Mouse (Mus musculus) CH12F3 (cell line): ENCODE data around the gene Pop7.

Experiments
- in situ Hi-C: fragments of 300-500 bp; cut with MboI; formaldehyde crosslinking; loops from 2 replicates; pipeline ENCODE4 v1.14.3; 2020; ENCODE audit warnings: low sequenced_read_pairs

Pop7 gene

DNA sequence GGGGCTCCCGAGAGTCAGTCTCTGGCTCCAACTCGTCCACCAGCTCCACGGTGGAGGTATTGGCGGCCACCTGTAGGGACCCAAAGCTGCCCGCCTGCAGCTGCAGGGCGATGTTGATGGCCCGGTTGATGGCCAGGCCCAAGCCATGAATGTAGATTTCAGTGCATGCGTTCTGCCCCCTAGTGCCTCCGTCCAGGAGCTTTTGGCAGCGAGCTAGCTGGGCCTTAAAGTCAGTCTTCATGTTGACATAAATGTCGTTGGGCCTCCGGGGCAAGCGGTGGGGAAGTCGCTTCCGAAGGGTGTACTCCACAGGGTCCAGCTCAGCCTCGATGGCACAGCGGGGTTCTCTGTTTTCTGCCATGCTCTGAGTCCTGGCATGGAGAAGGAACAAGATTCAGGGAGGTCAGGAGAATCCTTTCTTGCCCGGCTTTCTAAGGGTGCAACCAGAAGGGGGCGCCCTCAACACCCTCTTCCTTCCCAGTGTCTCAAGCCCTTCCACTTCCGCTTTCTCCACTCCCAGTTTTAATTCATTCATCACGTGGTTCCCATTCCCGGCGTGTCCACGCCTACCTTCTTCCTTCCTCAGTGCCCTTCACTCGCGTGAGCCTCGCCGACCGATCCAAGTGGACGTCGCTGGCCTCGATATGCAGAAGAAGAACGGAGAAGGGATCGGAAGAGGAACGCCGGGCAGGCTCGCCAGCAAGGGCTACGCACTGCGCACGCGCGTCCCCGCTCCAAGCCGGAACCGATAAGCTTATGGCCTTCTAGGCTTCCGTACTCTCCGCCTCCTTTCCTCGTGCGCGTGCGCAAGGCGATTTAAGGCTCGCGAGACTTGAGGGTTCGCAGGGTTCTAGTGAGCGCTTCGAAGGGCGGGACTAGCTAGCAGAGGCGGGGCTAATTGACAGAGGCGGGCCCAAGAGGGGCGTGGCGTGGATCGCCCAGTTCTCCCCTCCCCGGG is at the start of gene Pop7:
Gene Pop7, minus strand, starts transcription at position 810 of the 958 bp plus-strand sequence.
- in situ Hi-C loops: no loop called here

DNA sequence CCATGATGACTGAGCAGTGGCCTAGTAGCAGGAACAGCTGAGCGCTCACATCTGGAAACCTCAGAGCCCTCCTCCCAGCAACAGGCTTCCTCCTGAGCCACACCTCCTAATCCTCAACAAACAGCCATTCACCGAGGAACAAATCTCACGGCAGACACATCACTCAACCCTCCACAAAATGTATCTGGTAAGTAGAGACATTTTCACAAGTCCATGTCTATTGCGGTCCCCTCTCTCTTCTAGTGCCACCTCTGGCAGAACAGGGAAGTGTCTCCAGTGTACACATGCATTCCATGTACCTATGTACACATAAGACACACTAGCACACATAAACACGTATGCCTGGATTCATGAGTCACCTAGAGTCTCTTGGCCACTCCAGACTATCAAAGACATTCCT is 48.8 kb upstream of the Pop7 start:
- in situ Hi-C loops: no loop called here

DNA sequence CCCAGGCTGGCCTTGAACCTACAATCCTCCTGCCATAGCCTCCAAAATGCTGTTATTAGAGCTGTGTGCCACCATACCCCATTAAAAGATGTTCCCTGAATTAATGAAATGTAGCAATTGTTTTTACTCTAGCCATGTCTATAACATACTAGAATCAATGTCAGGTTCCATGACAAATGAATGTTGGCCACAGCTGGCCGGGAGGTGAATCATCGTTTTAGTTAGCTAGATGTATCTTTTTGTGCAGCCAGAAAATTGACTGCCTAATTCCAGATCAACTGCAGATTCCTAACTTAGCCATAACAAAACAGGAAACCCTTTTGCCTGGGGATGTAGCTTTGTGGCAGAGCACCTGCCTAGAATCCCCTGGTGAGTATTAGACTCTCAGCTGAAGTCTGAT is 47.5 kb upstream of the Pop7 start:
- in situ Hi-C loops: loop anchor here (25.0 kb wide), 1 partner anchor 212 kb away; no protein-coding TSS in a partner anchor

DNA sequence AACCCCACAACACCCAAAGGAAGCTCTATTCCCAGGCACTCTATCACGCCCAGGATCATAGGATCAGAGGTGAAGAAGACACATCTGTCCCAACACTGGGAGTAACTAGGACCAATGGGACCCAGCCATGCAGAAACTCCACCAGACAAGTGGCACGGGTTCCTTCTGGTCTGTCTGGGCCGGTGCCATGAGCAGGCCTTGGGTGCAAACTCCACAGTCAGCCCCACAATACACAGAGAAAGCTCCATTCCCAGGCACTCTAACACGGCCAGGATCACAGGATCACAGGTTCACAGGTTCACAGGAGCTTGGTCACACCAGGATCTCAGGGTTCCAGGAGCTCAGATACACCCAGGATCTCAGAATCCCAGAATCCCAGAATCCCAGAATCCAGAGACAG is 43.3 kb upstream of the Pop7 start:
- in situ Hi-C loops: loop anchor here (25.0 kb wide), 1 partner anchor 217 kb away; no protein-coding TSS in a partner anchor

DNA sequence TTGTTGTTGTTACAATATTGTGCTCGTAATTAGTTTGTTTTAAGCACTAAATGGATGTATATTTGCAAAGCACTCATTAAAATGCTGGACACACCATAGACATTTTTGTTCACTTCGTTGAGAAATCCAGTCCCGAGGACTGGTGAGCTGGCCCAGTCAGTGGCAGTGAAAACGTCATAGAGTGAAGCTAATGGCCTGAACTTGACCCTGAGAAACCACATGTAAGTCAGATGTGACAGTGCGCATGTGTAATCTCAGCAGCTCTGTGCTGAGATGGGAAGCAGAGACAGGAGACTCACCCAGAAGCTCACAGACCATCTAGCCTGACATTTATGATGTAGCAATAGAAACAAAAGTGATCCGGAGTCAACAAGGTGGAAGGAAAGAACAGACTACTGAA is 42.6 kb upstream of the Pop7 start:
- in situ Hi-C loops: loop anchor here (25.0 kb wide), 1 partner anchor 217 kb away; no protein-coding TSS in a partner anchor

DNA sequence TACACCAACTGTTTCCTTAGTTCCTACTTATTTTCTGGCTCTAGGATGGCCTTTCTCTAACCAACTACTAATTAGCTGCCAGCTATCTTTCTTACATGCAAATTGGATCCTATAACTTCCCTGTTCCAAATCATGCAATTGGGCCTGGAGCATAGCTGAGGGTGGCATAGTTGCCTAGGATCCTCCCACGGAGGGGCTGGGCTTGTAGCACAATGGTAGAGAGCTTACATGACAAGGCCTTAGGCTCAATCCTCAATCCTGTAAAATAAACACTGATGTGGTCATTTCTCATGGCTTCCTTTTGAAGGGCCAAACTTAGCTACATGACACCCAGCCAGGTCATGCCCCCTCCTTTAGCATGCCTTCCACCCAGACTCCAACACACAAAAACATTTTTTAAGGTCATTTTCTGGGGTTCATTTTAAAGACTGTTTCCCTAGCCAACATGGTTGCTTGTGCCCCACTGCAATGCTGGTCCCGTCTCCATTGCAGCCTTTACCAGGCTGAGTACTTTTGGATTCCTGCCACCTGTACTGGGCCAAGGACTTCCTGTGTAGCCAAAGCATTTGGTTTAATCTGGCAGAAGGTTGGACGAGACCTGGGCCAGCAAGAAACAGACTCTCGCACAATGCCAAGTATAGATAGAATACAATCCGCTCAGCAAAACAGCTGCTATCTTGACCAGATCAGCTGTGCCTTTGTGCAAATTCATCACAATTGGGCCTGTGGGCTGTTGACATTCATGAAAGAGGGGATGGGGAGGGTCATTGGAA is 39.6 kb upstream of the Pop7 start:
- in situ Hi-C loops: loop anchor here (25.0 kb wide), 1 partner anchor 220 kb away; no protein-coding TSS in a partner anchor

DNA sequence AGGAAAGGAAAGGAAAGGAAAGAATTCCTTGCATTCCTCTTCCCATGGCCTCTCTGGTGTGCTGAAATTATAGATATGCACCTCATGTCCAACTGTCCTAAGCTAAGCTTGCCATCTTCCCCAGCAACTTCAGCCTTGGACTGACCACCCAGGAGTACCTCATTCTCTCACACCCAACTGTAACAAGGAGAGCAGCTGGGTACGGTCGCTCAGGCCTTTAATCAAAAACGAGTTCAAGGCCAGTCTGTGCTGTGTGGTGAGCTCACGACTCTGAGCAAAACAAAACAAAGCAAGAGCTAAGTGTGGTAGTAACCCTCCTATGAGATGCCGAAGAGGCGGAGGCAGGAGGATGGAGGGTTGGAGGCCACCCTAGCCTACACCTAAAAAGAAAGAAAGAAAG is 38.7 kb upstream of the Pop7 start:
- in situ Hi-C loops: loop anchor here (25.0 kb wide), 1 partner anchor 221 kb away; no protein-coding TSS in a partner anchor

DNA sequence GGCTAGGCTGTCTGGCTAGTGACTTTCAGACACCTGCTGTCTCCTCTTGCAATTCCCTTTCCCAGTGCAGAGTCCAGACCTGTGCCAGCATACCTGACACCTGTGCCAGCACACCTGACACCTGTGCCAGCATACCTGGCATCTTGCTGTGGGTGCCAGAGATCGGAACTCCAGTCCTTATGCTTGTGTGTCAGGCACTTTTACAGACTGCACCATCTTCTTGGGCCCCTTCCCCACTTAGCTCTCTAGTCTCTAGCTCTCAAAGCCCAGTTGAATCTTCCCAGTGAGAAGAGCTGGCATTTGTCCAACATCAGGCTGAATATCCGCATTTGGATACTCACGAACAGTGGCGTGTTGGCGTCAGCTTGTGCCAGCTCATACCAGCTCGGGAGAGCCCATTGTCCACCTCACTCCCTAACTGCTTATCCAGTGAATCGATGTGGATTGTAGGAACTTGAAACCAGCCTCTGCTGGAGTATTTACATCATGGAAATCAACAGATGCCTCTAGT is 37.0 kb upstream of the Pop7 start:
- in situ Hi-C loops: loop anchor here (25.0 kb wide), 1 partner anchor 223 kb away; no protein-coding TSS in a partner anchor

DNA sequence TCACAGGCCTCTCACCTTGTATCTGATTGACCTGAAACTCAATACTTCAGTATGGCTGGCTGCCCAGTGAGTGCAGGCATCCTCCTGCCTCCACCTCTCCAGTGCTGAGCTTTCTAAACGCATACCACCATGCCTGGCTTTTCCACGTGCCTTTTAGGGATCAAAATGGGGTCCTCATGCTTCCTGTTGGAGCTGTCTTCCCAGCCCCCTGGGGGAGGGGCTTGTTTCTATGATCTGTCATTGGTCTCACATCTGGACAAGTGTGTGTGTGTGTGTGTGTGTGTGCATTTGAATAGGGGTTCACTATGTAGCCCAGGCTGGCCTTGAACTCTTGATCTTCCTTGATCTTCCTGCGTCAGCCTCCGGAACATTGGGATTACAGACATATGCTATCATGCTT is 35.1 kb upstream of the Pop7 start:
- in situ Hi-C loops: loop anchor here (25.0 kb wide), 1 partner anchor 225 kb away; no protein-coding TSS in a partner anchor

DNA sequence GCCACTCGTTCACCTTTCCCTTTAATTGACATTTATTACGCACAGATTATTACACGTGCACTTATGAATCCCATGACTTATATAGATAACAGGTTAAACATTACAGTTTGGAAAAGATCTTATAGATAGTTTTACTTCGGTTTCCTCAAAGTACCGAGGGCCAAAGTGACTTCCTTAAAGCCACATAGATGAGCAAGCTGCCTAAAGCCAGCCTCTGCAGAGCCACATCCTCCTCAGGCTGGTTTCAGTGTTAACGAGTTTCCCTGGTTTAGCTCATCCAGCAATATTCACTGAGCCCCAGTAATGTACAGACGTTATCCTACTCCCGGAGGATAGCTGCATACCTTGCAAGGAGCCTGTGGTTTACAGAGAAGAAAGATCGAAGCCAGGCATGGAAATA is 33.0 kb upstream of the Pop7 start:
- in situ Hi-C loops: loop anchor here (25.0 kb wide), 1 partner anchor 227 kb away; no protein-coding TSS in a partner anchor

DNA sequence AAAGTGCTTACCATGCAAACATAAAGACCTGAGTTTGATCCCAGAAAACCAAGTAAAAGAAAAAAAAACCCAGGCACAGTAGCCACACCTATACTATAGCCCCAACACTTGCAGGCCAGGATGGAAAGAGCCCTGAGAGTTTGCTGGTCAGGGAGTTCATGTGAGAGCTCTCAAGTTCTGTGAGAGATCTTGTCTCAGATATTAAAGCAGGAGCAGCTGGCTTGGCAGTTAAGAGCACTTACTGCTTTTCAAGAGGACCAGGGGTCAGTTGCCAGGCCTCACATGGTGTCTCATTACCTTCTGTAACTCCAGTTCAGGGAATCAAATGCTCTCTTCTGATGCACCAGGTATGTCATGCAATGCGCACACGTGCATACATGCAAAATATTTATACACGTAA is 32.4 kb upstream of the Pop7 start:
- in situ Hi-C loops: loop anchor here (25.0 kb wide), 1 partner anchor 228 kb away; no protein-coding TSS in a partner anchor

DNA sequence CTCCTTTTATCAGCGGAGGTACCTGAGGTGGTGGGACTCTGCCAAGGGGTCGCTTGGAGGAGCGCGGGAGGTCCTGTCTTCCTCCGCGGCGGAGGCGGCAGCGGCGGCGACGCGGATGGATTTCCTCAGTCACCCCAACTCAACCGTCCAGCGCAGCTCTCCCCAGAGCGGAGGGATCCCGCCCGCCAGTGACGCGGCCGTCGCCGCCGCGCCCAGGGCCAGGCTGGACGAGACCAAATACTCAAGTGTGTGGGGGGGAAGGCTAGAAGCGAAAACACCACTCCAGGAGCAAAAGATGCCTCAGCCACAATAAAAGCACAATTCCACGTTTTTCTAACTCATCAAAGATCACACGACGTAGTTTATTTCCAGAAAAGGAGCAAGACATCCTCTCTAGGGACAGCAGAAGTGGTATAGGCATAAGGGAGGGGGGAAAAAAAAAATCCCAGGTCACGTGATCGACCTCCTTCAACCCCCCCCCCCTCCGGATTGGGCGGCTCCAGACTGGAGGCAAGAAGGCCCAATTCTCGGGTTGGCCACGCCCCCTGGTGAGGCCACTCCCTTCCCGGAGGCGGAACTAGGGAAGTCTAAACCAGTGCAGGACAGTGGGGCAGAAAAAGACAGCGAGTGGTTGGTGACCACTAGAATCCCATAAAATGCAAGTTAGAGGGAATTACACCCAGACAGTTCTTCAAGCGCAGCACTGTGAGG is 31.0 kb upstream of the Pop7 start, which contains the start of the genes Epo and Gnb2:
Gene Epo, minus strand, starts transcription at position 126 of the 711 bp plus-strand sequence.
Gene Gnb2, minus strand, starts transcription at position 394 of the 711 bp plus-strand sequence.
- in situ Hi-C loops: loop anchor here (25.0 kb wide), 1 partner anchor 229 kb away; no protein-coding TSS in a partner anchor

DNA sequence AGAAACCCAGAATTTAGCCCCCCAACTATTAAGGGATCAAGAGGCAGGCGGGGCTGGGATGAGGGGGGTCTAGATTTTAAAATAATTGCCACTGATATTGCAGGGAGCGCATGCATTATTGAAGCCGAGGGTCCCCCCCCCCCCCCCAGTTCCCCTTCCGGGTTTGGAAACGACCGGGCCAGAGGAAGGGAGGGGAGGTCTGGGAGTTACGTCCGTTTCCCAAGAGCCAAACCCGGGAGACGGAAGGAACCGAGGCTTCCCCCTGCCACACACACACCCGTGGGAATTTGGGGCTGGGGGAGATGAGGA is 30.4 kb upstream of the Pop7 start:
- in situ Hi-C loops: loop anchor here (25.0 kb wide), 1 partner anchor 230 kb away; no protein-coding TSS in a partner anchor

DNA sequence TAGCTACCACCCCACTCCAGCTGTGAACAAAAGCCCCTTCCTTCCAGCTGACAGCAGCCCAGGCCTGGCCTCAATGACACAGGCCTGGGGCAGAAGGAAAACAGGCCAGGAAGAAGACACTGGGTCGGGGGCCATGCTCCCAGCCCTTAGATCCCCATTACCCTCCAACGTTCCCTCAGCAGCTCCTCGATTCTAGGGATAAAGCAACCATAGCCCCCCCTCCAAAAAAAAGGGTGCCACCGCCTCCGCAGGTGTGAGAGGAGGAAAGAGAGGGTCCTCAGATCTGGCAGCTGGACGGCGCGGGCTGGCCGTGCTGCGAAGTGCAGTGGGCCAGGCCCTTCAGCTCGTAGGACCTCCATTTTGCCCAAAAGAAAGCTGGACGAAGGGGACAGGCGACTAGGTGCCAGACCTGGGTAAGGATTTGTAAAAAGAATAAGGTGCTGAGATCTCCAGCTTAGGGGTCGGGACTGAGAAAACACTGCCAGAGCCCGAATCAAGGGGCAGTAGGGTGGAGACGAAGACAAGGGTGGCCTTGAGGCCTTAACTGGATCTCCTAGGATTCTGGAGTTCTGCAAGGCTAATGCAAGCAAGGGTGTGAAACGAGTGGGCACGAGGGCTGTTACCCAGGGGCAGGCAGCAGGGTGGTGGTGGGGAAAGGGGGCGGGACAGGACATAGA is 30.0 kb upstream of the Pop7 start:
- in situ Hi-C loops: loop anchor here (25.0 kb wide), 1 partner anchor 230 kb away; no protein-coding TSS in a partner anchor

DNA sequence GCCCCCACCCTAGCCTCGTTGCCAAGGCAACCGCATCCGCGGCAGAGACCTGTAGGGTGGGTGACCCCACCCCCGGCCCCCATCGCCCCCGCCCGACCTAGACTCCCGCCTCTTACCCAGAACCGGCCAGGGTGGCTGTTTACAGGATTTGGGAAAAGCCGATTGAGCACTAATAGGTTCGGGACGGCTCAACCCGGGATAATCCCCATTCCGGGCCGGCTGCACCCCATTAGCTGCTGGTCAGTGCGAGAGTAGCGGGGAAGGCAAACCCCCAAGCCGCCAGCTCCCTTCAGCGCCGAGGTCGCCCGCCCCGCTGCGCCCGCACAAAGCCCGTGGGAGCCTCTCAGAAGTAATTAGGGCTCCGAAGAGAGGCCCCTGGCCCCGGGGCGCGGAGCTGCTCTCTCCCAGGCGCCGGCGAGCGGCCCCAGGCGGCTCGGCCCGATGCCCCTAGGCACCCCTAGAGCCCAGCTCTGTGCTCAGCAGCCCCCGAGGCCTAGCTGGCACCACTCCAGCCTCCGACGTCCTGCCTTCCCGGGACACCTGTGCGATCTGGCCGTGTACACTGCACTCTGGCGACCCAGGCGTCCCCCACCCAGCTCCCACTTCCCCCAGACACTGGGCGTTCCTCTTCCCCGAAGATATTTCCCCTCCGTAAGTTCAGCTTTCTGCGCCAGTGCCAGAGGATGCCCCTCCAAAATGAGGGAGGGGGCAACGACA is 29.3 kb upstream of the Pop7 start:
- in situ Hi-C loops: loop anchor here (25.0 kb wide), 1 partner anchor 231 kb away; no protein-coding TSS in a partner anchor

DNA sequence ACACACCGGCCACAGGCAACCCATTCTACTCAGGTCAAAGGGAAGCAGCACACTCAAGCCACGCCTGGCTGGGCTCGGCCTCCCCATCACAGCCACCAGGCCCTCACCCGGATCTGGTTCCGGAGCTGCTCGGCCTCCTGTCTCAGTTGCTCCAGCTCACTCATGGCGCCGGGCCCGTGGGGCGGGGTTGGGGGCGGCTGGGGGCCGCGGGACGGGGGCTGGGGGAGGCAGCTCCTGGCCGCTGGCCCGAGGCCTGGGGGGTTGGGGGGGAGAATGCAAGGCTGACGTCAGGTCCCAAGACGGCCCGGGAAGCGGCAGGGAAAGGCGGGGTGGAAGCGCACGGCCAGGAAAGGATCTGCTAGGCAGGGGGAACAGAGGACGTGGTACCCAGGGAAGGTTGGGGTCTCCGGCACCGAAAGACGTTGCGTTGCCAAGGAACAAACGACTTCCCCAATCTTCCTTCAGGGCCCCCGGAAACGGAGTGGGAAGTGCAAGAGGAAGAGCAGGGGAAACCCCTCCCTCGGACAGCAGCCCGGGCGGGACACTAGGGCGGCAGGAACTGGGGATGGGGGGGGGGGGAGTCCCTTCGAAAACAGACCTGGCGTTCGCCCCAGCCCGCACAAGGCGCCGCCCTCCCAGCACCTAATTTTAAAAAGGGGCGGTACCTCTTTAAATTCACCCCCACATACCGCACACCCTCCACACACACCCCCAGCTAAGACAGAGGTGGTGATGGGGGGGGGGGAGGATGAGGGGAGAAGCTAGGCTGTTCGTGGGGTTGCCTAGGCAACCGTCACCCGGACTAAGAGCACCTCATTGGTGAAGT is 28.5 kb upstream of the Pop7 start:
- in situ Hi-C loops: loop anchor here (25.0 kb wide), 1 partner anchor 232 kb away; no protein-coding TSS in a partner anchor

DNA sequence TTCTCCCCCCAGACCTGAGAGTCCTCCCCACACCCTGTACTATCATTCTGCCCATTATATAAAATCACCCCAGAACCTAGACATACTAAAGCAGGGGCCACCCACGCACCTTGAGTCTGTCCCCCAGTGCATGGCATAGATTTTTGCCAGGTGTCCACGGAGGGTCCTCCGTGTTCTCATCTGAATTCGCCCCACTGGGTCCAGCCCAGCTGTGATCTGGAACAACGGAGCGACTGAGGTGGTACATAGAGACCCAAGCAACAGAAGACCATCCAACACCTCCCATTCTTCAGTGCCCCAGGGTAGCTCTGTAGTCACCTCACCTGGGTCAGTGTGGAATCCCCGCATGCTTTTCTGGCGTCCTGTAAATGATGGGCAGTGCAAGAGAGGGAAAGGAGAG is 27.8 kb upstream of the Pop7 start:
- in situ Hi-C loops: loop anchor here (25.0 kb wide), 1 partner anchor 232 kb away; no protein-coding TSS in a partner anchor
